Mouse (Mus musculus) lung, adult 2 months (tissue): ENCODE data around the gene Ccdc157. TPM values are rescaled to one million over a fixed set of nuclear protein-coding genes. Genes with fewer than 3 reads are reported as not detected.
A peak's percentile ranks its signal among the peaks of the same experiment; 100 is the strongest.

Experiments used
- DNase-seq: peaks from one replicate; pipeline ENCODE4 v3.0.0; 2022
- H3K4me1 ChIP-seq: fragments of 200-500 bp; 2 replicates; pipeline ENCODE4 v1.6.1; 2011; ENCODE audit warnings: low read length; ENCODE audit not compliant: control insufficient read depth, insufficient read depth
- H3K4me3 ChIP-seq: fragments of 200-500 bp; replicated peaks from 2 replicates; pipeline ENCODE3; 2011; ENCODE audit warnings: low read depth, mild to moderate bottlenecking, control low read depth, low read length; ENCODE audit errors: extremely low read depth
- CTCF ChIP-seq: fragments of 200-500 bp; IDR thresholded peaks from 2 replicates; pipeline ENCODE4 v1.5.1; 2011; ENCODE audit warnings: mild to moderate bottlenecking, low read length, control low read depth; ENCODE audit not compliant: insufficient read depth
- POLR2A ChIP-seq: fragments of 200-500 bp; IDR thresholded peaks from 2 replicates; pipeline ENCODE4 v1.6.1; 2011; ENCODE audit warnings: low read depth, mild to moderate bottlenecking, control low read depth, low read length, borderline replicate concordance; ENCODE audit errors: extremely low read depth
- WGBS: fragments of 180-500 bp; shearing (Covaris S2); methylation state at CpG from one replicate; pipeline ENCODE4 v1.1.7; 2018; 5-methylcytosine and 5-hydroxymethylcytosine counted together
- polyA plus RNA-seq: library from polyadenylated mRNA; depleted of rRNA; stranded (reverse); fragments of >200 nt; gene quantifications from 2 replicates; pipeline ENCODE4 v1.2.3, GENCODE M21; 2012; rRNA removed

Gene Ccdc157
- polyA plus RNA-seq, 1 experiment, result 19.8 TPM

DNA sequence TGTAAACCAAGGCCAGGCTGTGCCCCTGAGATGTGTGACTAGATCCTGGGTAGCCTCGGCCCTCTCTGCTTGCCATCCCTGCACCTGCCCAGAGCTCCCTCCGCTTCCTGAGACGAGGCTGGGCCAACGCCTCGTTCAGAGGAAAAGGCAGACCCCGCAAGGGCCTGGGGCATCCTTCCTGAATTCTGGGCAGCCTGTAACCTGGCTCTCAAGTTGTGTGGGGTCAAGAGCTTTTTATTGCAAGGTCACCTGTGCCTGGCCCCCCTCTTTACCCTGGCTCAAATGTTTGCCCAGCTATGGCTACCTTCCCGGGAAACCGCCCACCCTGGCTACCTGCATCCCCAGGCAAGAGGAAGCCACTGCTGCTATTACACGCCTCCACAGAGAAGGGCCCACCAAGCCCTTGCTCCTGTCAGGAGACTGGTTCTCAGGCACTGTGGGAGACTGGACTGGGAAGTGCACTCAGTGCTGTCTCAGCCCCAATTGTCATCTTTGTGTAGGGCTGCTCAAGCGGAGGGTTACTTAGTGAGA lies 62.9 kb downstream of the Ccdc157 start:
- Histone ChIP-seq H3K4me3 (peak overlapping the region; percentile 62), H3K4me1 (peaks cover 5% of the 10 kb centered on the region)
- no peak for DNase-seq
- TF ChIP-seq CTCF (no peak), POLR2A (no peak)
- WGBS, result 24% methylated on average over 10 of the region's 10 CpGs

DNA sequence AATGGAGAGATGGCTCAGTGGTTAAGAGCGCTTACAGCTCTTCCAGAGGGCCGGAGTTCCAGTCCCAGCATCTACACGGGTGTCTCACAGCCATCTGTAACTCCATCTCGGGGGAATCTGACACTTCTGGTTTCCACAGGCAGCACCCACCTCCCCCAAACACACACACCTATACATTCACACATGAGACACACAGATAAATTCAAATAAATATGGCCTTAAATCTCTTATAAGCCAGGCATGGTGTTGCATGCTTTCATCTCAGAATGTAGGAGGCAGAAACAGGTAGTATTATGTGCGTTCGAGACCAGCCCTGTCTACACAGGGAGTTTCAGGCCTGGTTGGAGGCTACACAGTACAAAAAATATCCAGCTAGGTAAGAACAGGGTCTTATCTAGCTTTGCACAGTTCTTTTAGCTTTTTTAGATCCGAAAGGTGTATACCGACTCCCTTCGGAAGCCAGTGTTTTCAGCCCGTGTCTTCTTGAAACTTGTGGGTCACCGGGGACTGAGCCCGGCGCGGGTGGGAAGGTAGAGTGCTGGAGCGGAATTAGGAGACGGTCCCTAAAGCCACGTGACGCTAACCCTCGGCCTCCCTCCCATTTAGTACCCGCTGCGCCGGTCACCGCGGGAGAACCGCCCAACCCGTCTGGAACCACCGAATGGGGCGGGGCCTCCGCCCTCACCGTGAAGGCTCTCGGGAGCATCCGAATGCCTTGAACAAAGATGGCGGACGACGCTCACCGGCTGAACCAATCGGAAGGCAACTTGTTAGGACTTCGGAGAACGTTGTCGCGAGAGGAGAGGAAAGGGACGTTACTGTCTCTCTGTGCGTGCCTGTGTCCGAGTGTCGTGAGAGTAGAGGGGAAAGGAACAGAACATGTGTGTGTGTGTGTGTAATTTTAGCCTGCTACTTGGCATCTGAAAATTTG lies 63.8 kb downstream of the Ccdc157 start:
- no peak for TF ChIP-seq CTCF
- peak; percentile 95; the same call in 1 of the 2 replicates for TF ChIP-seq POLR2A
- DNase-seq, result peak; percentile 95
- WGBS, result 3% methylated on average over 45 of the region's 45 CpGs
- Histone ChIP-seq H3K4me1 (peaks cover 5% of the 10 kb centered on the region), H3K4me3 (peak overlapping the region; percentile 62)

DNA sequence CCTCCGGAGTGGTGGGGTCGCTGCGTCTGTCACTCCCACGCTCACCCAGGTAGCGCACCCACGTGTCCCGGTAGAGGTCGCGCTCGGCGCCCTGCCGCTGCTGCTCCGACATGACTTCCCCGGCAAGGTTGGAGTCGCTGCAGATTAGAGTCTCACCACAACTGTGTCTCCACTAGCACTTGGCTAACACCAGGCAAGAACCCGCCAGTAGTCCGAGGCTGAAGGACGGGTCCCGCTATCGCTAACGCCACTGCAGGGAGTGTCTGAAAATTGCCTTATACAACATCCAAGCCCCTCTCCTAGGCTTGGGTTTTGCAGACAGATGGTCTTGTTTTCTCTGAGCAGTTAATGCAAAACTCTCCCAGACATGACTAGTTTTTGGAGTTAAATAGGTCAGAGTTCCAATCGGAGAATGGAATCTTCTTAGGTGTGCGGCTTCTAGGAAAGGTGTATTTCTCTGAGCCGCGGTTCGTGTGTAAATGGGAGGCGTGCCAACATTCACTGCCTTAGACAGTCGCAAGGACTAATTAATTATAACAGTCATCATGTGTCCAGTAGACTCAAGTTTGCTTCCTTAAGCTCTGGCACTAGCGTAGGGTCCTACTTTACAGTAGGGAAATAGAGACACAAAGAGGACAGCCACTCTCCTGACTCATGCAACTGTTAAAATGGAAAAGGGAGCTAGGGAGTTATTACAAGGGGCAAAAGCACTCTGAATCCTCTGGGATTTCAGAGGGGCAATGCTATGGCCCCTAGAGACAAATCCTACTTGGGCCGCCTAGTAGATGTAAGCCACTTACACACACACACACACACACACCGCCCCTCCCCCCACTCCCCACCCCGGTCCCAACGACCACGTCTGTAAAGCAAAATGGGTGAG lies 64.7 kb downstream of the Ccdc157 start, which contains the start of gene Mtfp1:
TSS of gene Mtfp1 (minus strand) at position 275 of the 883 bp plus-strand sequence.
- 3% methylated on average over 34 of the region's 34 CpGs for WGBS
- peak within 1 kb of the TSS; percentile 76 for H3K4me3 ChIP-seq
- H3K4me1 ChIP-seq, result peaks cover 5% of the 10 kb centered on the region
- TF ChIP-seq POLR2A, result no peak
- TF ChIP-seq CTCF, result no peak
- DNase-seq, result peak; percentile 60

DNA sequence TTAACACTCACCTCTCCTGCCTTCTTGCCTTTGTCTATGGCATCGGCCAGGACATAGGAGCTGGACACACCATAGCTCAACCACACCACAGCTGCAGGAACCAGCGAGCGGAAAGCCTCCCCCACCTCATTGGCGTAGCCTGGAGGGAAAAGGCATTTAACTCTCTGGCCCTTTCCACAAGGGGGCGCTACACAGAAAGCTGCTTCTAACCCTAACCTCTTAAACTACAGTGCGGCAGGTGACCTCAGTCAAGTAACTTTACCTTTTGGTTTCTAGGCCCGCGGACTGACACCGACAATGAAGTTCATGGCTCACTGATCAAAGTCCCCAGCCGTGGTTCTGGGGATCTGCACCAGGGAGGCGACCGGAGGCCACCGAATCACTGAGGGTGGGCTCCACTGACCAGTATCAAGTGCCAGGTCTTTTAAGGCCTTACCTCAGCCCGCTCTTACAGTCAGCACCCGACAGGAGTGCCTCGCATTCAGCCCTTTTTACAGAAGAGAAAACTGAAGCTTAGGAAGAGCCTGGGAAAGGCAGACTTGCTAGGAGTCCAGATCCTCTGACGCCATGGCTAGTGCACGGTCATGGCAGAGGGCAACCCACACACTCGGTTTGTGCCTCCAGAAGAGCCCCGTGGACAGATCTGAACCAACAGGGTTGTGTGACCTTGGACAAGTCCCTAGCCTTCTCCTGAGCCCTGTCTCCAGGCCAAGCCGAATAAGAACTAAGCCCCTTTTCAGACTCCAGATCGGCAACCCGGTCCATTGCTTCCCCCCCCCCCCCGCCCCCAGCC lies 65.5 kb downstream of the Ccdc157 start:
- 5% methylated on average over 22 of the region's 24 CpGs for WGBS
- Histone ChIP-seq H3K4me1 (peaks cover 5% of the 10 kb centered on the region), H3K4me3 (peak overlapping the region; percentile 76)
- DNase-seq, result peak; percentile 70
- TF ChIP-seq POLR2A, result no peak
- TF ChIP-seq CTCF, result peak; percentile 70

DNA sequence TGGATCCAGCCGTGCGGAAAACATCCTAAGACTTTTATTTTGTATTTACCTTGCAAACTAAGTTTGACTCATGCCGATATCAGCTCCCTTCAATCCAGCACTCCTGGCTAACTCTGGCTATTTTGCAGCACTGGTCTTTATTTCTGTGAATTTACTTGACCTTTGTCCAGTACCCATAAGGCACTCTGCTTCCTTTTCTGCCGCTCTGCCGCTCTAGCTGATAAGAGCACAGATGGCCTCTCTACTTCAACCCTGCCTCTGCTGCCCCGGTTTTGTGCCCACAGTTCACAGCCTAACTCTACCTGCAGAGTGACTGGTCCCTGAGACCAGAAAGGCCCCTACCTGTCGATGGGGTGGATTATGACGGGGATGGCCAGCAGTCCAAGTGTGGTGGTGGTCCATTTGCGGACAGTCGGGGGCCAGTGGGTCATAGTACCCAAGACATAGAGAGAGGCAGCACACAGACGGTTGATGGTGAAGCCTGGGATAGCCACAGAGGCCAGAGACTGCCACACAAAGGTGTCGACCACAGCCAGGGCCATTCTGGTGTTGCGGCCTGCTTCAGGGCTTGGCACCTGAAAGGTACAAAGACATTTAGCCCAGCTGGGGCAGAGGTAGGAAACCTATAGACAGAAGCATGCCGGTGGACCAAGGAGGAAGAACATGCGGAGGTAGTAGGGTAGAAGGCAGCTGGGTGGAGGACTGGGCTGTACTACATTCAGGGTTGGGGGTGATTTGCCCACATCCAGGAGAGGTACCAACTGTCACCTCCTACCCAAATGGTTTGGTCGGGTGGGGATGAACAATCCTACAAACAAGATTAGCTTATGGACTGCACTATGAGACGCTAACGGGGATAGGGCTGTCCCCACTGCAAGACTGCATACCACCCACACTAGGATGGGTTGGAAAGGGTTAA lies 66.4 kb downstream of the Ccdc157 start:
- no peak for TF ChIP-seq POLR2A
- no peak for TF ChIP-seq CTCF
- Histone ChIP-seq H3K4me3 (no peak overlapping the region), H3K4me1 (peaks cover 5% of the 10 kb centered on the region)
- WGBS, result 79% methylated on average over 18 of the region's 18 CpGs
- DNase-seq, result no peak

Other genes starting within 250 kb of the Ccdc157 start
- 30.4 and 37.8 TPM in 2 replicates for gene Slc35e4, start 245.6 kb downstream of the Ccdc157 start, polyA plus RNA-seq
- gene Tcn2, start 228.1 kb downstream of the Ccdc157 start, polyA plus RNA-seq, result 207 and 208 TPM in 2 replicates
- 25.9 and 33.9 TPM in 2 replicates for gene Pes1, start 196.3 kb downstream of the Ccdc157 start, polyA plus RNA-seq
- not detected in 2 replicates for gene 4930556J24Rik, start 183.5 kb downstream of the Ccdc157 start, polyA plus RNA-seq
- 32.1 and 33.3 TPM in 2 replicates for gene Gal3st1, start 176.7 kb downstream of the Ccdc157 start, polyA plus RNA-seq
- 41.0 and 56.3 TPM in 2 replicates for gene Sec14l4, start 128.8 kb downstream of the Ccdc157 start, polyA plus RNA-seq
- 565 and 735 TPM in 2 replicates for gene Sec14l3, start 95.5 kb downstream of the Ccdc157 start, polyA plus RNA-seq
- gene Mtfp1, start 64.8 kb downstream of the Ccdc157 start, polyA plus RNA-seq, result 8.9 TPM in 2 replicates
- 8.2 and 10.7 TPM in 2 replicates for gene Sec14l2, start 36.9 kb downstream of the Ccdc157 start, polyA plus RNA-seq
- 60.6 and 69.2 TPM in 2 replicates for gene Rnf215, start 25.1 kb downstream of the Ccdc157 start, polyA plus RNA-seq
- gene Sf3a1, start 57 bp upstream of the Ccdc157 start, polyA plus RNA-seq, result 27.0 and 28.2 TPM in 2 replicates
- gene Tbc1d10a, start 26.5 kb upstream of the Ccdc157 start, polyA plus RNA-seq, result 72.8 and 78.3 TPM in 2 replicates
- gene Castor1, start 57.9 kb upstream of the Ccdc157 start, polyA plus RNA-seq, result 23.3 and 26.2 TPM in 2 replicates
- 1.0 and 1.3 TPM in 2 replicates for gene Osm, start 76.1 kb upstream of the Ccdc157 start, polyA plus RNA-seq
- 3.5 and 4.9 TPM in 2 replicates for gene Lif, start 97.3 kb upstream of the Ccdc157 start, polyA plus RNA-seq